In the genomic region with DNA sequence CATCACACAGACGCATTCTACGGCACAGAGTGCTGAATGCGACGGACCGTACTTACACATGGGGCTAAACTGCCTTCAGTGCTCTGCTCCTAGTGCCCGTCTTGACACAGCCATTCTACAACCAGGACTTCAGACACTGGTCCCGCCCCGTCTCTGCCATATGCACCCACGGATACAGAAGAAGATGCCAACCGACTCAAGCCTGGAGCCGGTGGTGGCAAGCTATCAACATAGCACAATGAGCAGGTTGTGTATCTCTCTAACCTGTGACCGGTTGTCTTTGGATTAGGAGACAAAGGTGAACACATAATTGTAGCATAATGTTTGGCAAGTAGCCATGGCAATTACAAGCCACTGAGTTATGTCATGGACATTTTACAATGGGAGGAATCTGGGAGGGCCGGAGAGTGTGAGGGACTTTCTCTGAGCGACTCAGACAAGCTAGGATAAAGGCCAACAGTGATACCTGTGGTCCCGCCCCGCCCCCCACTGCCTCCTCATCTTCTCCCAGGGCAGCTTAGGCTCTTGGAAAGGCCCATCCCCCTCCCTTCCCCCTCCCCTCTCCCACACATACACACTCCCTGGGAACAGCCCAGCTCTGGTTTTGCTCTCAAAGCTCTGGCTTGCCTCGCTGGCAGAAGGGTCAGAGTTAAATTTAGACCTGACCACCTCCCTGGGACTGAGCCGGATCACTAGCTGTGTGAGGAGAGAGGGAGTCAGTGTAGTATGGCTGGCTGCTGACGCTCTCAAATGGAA, we compare ENCODE assay signal across 9 mouse cellular contexts.
DNase-seq lines count a peak whose midpoint lies in the region; ATAC-seq lines count a peak whose summit lies in the region.
"Had no signal": no experiment of that assay in that cellular context is flagged by ENCODE, and none has a peak within 500 bp of the region (broad histone marks: within the 10 kb centered on the region; RNA-seq: fewer than 3 reads in every experiment).

No protein-coding gene starts in this region.

- WGBS in embryonic facial prominence, embryonic 13.5 days: 44% methylated on average over 19 of the region's 19 CpGs
- WGBS in heart, embryonic 15.5 days: 32% methylated on average over 19 of the region's 19 CpGs

- peak overlapping the region; percentile 55 for H3K27ac ChIP-seq in embryonic facial prominence, embryonic 13.5 days
- peak overlapping the region; percentile 95 for H3K27ac ChIP-seq in heart, embryonic 15.5 days
- H3K27ac ChIP-seq: macrophage had no signal

- peak overlapping the region; percentile 17; the same call in 1 of the 2 replicates for H3K9ac ChIP-seq in embryonic facial prominence, embryonic 13.5 days
- 0 out of 2 replicates have a peak overlapping the region, but pooled peaks have one; percentile 4 for H3K9ac ChIP-seq in heart, embryonic 15.5 days

- no peak overlapping the region for H3K4me2 ChIP-seq in embryonic facial prominence, embryonic 13.5 days
- peak overlapping the region; percentile 40 for H3K4me2 ChIP-seq in heart, embryonic 15.5 days

- no peaks in the 10 kb centered on the region for H3K27me3 ChIP-seq in embryonic facial prominence, embryonic 13.5 days
- H3K27me3 ChIP-seq in heart, embryonic 15.5 days: no peaks in the 10 kb centered on the region

- no peaks in the 10 kb centered on the region for H3K36me3 ChIP-seq in embryonic facial prominence, embryonic 13.5 days
- no peaks in the 10 kb centered on the region for H3K36me3 ChIP-seq in heart, embryonic 15.5 days

- H3K9me3 ChIP-seq in embryonic facial prominence, embryonic 13.5 days: no peaks in the 10 kb centered on the region; the same call in 1 of the 2 replicates
- no peaks in the 10 kb centered on the region for H3K9me3 ChIP-seq in heart, embryonic 15.5 days (replicated peaks)

- peak; percentile 66 for DNase-seq in NIH3T3 (ENCODE audit: low read depth)
- peak; percentile 30 to 44 for DNase-seq in kidney, postnatal 4 days
- peak; percentile 86 for DNase-seq in skeletal muscle tissue, adult 2 months (ENCODE audit: low read depth, low spot score)
- no peak for DNase-seq in frontal cortex, postnatal 36 days (ENCODE audit: low spot score in 2 of 2)
- DNase-seq in right cerebral cortex, postnatal 25 days: no peak
- no peak for DNase-seq in lung, postnatal 25 days (ENCODE audit: low spot score)

- no peak for ATAC-seq in embryonic facial prominence, embryonic 13.5 days (ENCODE audit: insufficient number of reproducible peaks, insufficient read depth, low FRiP score, low TSS enrichment, low read depth)
- ATAC-seq in heart, embryonic 15.5 days (replicated peaks; ENCODE audit: insufficient number of reproducible peaks, insufficient read depth, low FRiP score, low read depth): peak; percentile 92

- peaks cover 53% of the 10 kb centered on the region for H3K4me1 ChIP-seq in embryonic facial prominence, embryonic 13.5 days
- peaks cover 78% of the 10 kb centered on the region for H3K4me1 ChIP-seq in heart, embryonic 15.5 days (replicated peaks)

- H3K4me3 ChIP-seq in embryonic facial prominence, embryonic 13.5 days: no peak overlapping the region
- no peak overlapping the region for H3K4me3 ChIP-seq in heart, embryonic 15.5 days

Comparison
In these comparisons a context has a peak if more than half of its experiments do, and no peak if none do; other contexts are left out.
1. DNase-seq: peak in NIH3T3 (single experiment), kidney, postnatal 4 days (2 of 2) and skeletal muscle tissue, adult 2 months (single experiment); none in frontal cortex, postnatal 36 days (0 of 2), right cerebral cortex, postnatal 25 days (single experiment) and lung, postnatal 25 days (single experiment).